Comparison of ENCODE assay signal across 18 mouse cellular contexts in the genomic region with DNA sequence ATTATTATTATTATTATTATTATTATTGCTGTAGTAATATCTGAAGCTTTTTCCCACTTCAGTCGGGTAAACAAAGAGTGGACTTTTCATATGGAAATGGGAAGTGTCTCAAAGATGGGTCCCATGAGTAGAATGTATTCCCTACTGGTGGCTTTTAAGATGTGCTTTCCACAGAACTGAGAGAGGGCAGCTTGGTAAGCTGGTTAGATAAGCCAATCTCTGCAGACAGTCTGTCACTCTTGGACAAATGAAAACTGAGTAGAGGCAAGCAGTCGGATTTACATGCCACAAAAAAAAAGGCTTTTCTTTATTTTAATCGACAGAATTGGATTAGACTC.
DNase-seq lines count a peak whose midpoint lies in the region; ATAC-seq and TF ChIP-seq lines count a peak whose summit lies in the region.
"Had no signal": no experiment of that assay in that cellular context is flagged by ENCODE, and none has a peak within 500 bp of the region (broad histone marks: within the 10 kb centered on the region; RNA-seq: fewer than 3 reads in every experiment).

No protein-coding gene starts in this region.

- H3K36me3 ChIP-seq in neural tube, embryonic 11.5 days (ENCODE audit: control insufficient read depth, insufficient read depth, low read length), result no peaks in the 10 kb centered on the region
- H3K36me3 ChIP-seq in forebrain, embryonic 15.5 days, result no peaks in the 10 kb centered on the region
- no peaks in the 10 kb centered on the region for H3K36me3 ChIP-seq in midbrain, embryonic 12.5 days
- H3K36me3 ChIP-seq in neural tube, embryonic 15.5 days, result no peaks in the 10 kb centered on the region
- H3K36me3 ChIP-seq: limb, embryonic 10.5 days; liver, embryonic 12.5 days had no signal

- H3K27ac ChIP-seq in neural tube, embryonic 11.5 days (ENCODE audit: low read depth, low read length), result no peak overlapping the region
- peak overlapping the region; percentile 56 for H3K27ac ChIP-seq in forebrain, embryonic 15.5 days (replicated peaks)
- peak overlapping the region; percentile 80 for H3K27ac ChIP-seq in midbrain, embryonic 12.5 days (replicated peaks)
- H3K27ac ChIP-seq in neural tube, embryonic 15.5 days (replicated peaks), result no peak overlapping the region
- H3K27ac ChIP-seq in gastrocnemius, adult 2 months, result no peak overlapping the region
- H3K27ac ChIP-seq: limb, embryonic 10.5 days; liver, embryonic 12.5 days; macrophage had no signal

- intact Hi-C loops in gastrocnemius, adult 2 months (cut with DNase I), result no loop called here

- WGBS in neural tube, embryonic 11.5 days, result 55% methylated on average over 3 of the region's 3 CpGs
- 10% methylated on average over 3 of the region's 3 CpGs for WGBS in forebrain, embryonic 15.5 days
- 15% methylated on average over 3 of the region's 3 CpGs for WGBS in midbrain, embryonic 12.5 days
- WGBS in neural tube, embryonic 15.5 days, result 15% methylated on average over 3 of the region's 3 CpGs

- H3K4me3 ChIP-seq in neural tube, embryonic 11.5 days (ENCODE audit: low read depth, low read length), result no peak overlapping the region
- H3K4me3 ChIP-seq in forebrain, embryonic 15.5 days, result no peak overlapping the region
- no peak overlapping the region for H3K4me3 ChIP-seq in midbrain, embryonic 12.5 days
- H3K4me3 ChIP-seq in neural tube, embryonic 15.5 days (replicated peaks), result no peak overlapping the region
- H3K4me3 ChIP-seq in gastrocnemius, adult 2 months, result no peak overlapping the region
- H3K4me3 ChIP-seq: limb, embryonic 10.5 days; liver, embryonic 12.5 days had no signal

- no peaks in the 10 kb centered on the region for H3K27me3 ChIP-seq in neural tube, embryonic 11.5 days (ENCODE audit: control insufficient read depth, insufficient read depth, low read length)
- H3K27me3 ChIP-seq in forebrain, embryonic 15.5 days, result no peaks in the 10 kb centered on the region
- H3K27me3 ChIP-seq in midbrain, embryonic 12.5 days, result no peaks in the 10 kb centered on the region
- no peaks in the 10 kb centered on the region for H3K27me3 ChIP-seq in neural tube, embryonic 15.5 days (replicated peaks)
- H3K27me3 ChIP-seq: liver, embryonic 12.5 days had no signal

- no peaks in the 10 kb centered on the region for H3K9me3 ChIP-seq in neural tube, embryonic 11.5 days (ENCODE audit: control insufficient read depth, low read length)
- no peaks in the 10 kb centered on the region for H3K9me3 ChIP-seq in forebrain, embryonic 15.5 days
- no peaks in the 10 kb centered on the region for H3K9me3 ChIP-seq in midbrain, embryonic 12.5 days
- H3K9me3 ChIP-seq in neural tube, embryonic 15.5 days (replicated peaks), result no peaks in the 10 kb centered on the region
- H3K9me3 ChIP-seq: limb, embryonic 10.5 days; liver, embryonic 12.5 days had no signal

- no peaks in the 10 kb centered on the region for H3K4me1 ChIP-seq in neural tube, embryonic 11.5 days (ENCODE audit: control insufficient read depth, insufficient read depth, low read length)
- peaks cover 20% of the 10 kb centered on the region for H3K4me1 ChIP-seq in forebrain, embryonic 15.5 days
- H3K4me1 ChIP-seq in midbrain, embryonic 12.5 days, result peaks cover 19% of the 10 kb centered on the region
- peaks cover 10% of the 10 kb centered on the region for H3K4me1 ChIP-seq in neural tube, embryonic 15.5 days
- H3K4me1 ChIP-seq: liver, embryonic 12.5 days had no signal

- DNase-seq in neural tube, embryonic 11.5 days (ENCODE audit: low spot score), result peak; percentile 13
- DNase-seq in neural tube, embryonic 10.5 days (ENCODE audit: extremely low spot score, low spot score), result no peak
- DNase-seq in adrenal gland, adult 2 months, result no peak
- no peak for DNase-seq in frontal cortex, postnatal 36 days (ENCODE audit: low spot score in 2 of 2)
- DNase-seq in gastrocnemius, adult 2 months, result no peak
- DNase-seq: adrenal gland, postnatal 36 days; cerebellum, adult 8-10 months; heart, postnatal 14 days; kidney, adult 9 months; lung, embryonic 14.5 days; spleen, adult 18-20 months had no signal

- no peak overlapping the region for H3K9ac ChIP-seq in neural tube, embryonic 11.5 days (ENCODE audit: low read length)
- H3K9ac ChIP-seq in forebrain, embryonic 15.5 days (replicated peaks), result no peak overlapping the region
- no peak overlapping the region for H3K9ac ChIP-seq in midbrain, embryonic 12.5 days (replicated peaks)
- no peak overlapping the region for H3K9ac ChIP-seq in neural tube, embryonic 15.5 days (replicated peaks)
- H3K9ac ChIP-seq: liver, embryonic 12.5 days; lung, embryonic 14.5 days had no signal

- peak; percentile 21; the same call in 1 of the 2 replicates for ATAC-seq in neural tube, embryonic 11.5 days (ENCODE audit: insufficient read depth, low FRiP score, low TSS enrichment)
- ATAC-seq in forebrain, embryonic 15.5 days (replicated peaks), result peak; percentile 70
- ATAC-seq in midbrain, embryonic 12.5 days (ENCODE audit: low FRiP score, low read depth), result peak; percentile 88
- peak; percentile 41; the same call in 1 of the 2 replicates for ATAC-seq in neural tube, embryonic 15.5 days (ENCODE audit: low FRiP score)
- ATAC-seq: liver, embryonic 12.5 days had no signal

- H3K4me2 ChIP-seq in neural tube, embryonic 11.5 days (ENCODE audit: low read depth), result no peak overlapping the region
- H3K4me2 ChIP-seq in forebrain, embryonic 15.5 days (replicated peaks), result no peak overlapping the region
- H3K4me2 ChIP-seq in midbrain, embryonic 12.5 days (replicated peaks), result no peak overlapping the region
- H3K4me2 ChIP-seq in neural tube, embryonic 15.5 days, result no peak overlapping the region
- H3K4me2 ChIP-seq: heart, embryonic 11.5 days; liver, embryonic 12.5 days; lung, embryonic 14.5 days had no signal

- no peak for TF ChIP-seq CTCF in gastrocnemius, adult 2 months (IDR thresholded peaks at IDR 0.05)

Comparison
In these comparisons a context has a peak if more than half of its experiments do, and no peak if none do; other contexts are left out.
1. ATAC-seq: peak in every context shown above with its lines; median percentile 88 in midbrain, embryonic 12.5 days; 70 in forebrain, embryonic 15.5 days; 41 in neural tube, embryonic 15.5 days; 21 in neural tube, embryonic 11.5 days.
2. H3K27ac ChIP-seq: peak in forebrain, embryonic 15.5 days (single experiment) and midbrain, embryonic 12.5 days (single experiment); none in neural tube, embryonic 11.5 days (single experiment), neural tube, embryonic 15.5 days (single experiment) and gastrocnemius, adult 2 months (single experiment).